Mouse (Mus musculus): ENCODE measurements around the gene Ikzf1. TPM values are rescaled to one million over a fixed set of nuclear protein-coding genes. Genes with fewer than 3 reads are reported as not detected.

Ikzf1 gene
- polyA plus RNA-seq, 1 experiment, result 6.6 TPM

DNA sequence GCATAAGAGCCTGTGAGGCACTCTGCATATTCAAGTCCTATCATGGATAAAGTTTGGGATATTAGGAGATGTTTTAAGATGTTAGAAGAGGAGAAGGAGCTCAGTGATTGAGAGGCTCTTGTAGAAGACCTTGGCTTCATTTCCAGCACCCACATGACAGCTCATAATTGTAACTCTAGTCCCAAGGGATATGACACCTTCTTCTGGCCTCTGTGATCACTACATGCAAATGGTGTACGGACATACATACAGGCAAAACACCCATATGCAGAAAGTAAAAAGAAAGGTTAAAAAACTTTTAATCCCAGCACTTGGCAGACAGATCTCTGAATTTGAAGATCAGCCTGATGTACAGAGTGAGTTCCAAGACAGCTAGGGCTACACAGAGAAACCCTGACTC, 113.9 kb downstream of the Ikzf1 start:
- no peak overlapping the region for H3K4me3 ChIP-seq (replicated peaks)
- H3K27me3 ChIP-seq (ENCODE audit: control insufficient read depth), result no peaks in the 10 kb centered on the region
- no peaks in the 10 kb centered on the region for H3K9me3 ChIP-seq (ENCODE audit: control insufficient read depth, low read length)
- peaks cover 30% of the 10 kb centered on the region for H3K4me1 ChIP-seq (ENCODE audit: control insufficient read depth)
- H3K36me3 ChIP-seq (ENCODE audit: control insufficient read depth), result peaks cover 99% of the 10 kb centered on the region
- TF ChIP-seq TAL1 (IDR thresholded peaks at IDR 0.05; ENCODE audit: low read length) (no peak), GATA1 (IDR thresholded peaks at IDR 0.05; ENCODE audit: low read length) (no peak)

- Histone ChIP-seq H3K4me1 (ENCODE audit: control insufficient read depth) (peaks cover 42% of the 10 kb centered on the region), H3K27me3 (ENCODE audit: control insufficient read depth) (no peaks in the 10 kb centered on the region), H3K4me3 (replicated peaks) (peak overlapping the region; percentile 5), H3K36me3 (ENCODE audit: control insufficient read depth) (peaks cover 100% of the 10 kb centered on the region), H3K9me3 (ENCODE audit: control insufficient read depth, low read length) (no peaks in the 10 kb centered on the region)
- no peak for TF ChIP-seq TAL1 (IDR thresholded peaks at IDR 0.05; ENCODE audit: low read length)
Observed at GRCm38 (mm10) chr11:11800304-11800703, 115.5 kb downstream of the Ikzf1 start.

GRCm38 (mm10) chr11:11801067-11801466, 116.3 kb downstream of the Ikzf1 start:
- Histone ChIP-seq H3K27me3 (ENCODE audit: control insufficient read depth) (no peaks in the 10 kb centered on the region), H3K9me3 (ENCODE audit: control insufficient read depth, low read length) (no peaks in the 10 kb centered on the region), H3K36me3 (ENCODE audit: control insufficient read depth) (peaks cover 100% of the 10 kb centered on the region), H3K4me1 (ENCODE audit: control insufficient read depth) (peaks cover 49% of the 10 kb centered on the region), H3K4me3 (replicated peaks) (peak overlapping the region; percentile 44)
- TF ChIP-seq TAL1 (IDR thresholded peaks at IDR 0.05; ENCODE audit: low read length), result no peak
- no peak for TF ChIP-seq GATA1 (IDR thresholded peaks at IDR 0.05; ENCODE audit: low read length)

DNA sequence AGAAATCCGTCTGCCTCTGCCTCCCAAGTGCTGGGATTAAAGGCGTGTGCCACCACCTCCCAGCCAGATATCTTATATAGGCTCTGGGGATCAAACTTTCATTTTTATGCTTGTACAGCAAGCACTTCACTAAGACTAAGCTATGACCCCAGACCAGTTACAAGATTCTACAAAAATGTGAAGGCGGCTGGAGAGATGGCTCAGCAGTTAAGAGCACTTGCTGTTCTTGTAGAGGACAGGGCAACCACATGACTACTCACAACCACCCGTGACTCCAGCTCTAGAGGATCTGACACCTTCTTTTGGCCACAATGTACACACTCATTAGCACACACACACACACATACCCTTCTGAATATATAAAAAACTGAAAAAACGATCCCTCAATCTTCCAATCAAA, 119.6 kb downstream of the Ikzf1 start:
- H3K36me3 ChIP-seq (ENCODE audit: control insufficient read depth), result peaks cover 81% of the 10 kb centered on the region
- peaks cover 65% of the 10 kb centered on the region for H3K4me1 ChIP-seq (ENCODE audit: control insufficient read depth)

GRCm38 (mm10) chr11:11805951-11806350, 121.1 kb downstream of the Ikzf1 start:
- H3K4me3 ChIP-seq (replicated peaks), result no peak overlapping the region
- TF ChIP-seq GATA1 (IDR thresholded peaks at IDR 0.05; ENCODE audit: low read length) (no peak), TAL1 (IDR thresholded peaks at IDR 0.05; ENCODE audit: low read length) (no peak)
- H3K36me3 ChIP-seq (ENCODE audit: control insufficient read depth), result peaks cover 66% of the 10 kb centered on the region
- H3K27me3 ChIP-seq (ENCODE audit: control insufficient read depth), result no peaks in the 10 kb centered on the region
- peaks cover 75% of the 10 kb centered on the region for H3K4me1 ChIP-seq (ENCODE audit: control insufficient read depth)
- H3K9me3 ChIP-seq (ENCODE audit: control insufficient read depth, low read length), result no peaks in the 10 kb centered on the region

More for the DNA sequence above, 119.6 kb downstream of the Ikzf1 start:
- H3K4me3 ChIP-seq (replicated peaks), result no peak overlapping the region
- H3K27me3 ChIP-seq (ENCODE audit: control insufficient read depth), result no peaks in the 10 kb centered on the region
- no peak for TF ChIP-seq TAL1 (IDR thresholded peaks at IDR 0.05; ENCODE audit: low read length)
- TF ChIP-seq GATA1 (IDR thresholded peaks at IDR 0.05; ENCODE audit: low read length), result no peak
- no peaks in the 10 kb centered on the region for H3K9me3 ChIP-seq (ENCODE audit: control insufficient read depth, low read length)

- no peaks in the 10 kb centered on the region for H3K27me3 ChIP-seq (ENCODE audit: control insufficient read depth)
- peak overlapping the region; percentile 89 for H3K4me3 ChIP-seq (replicated peaks)
- H3K9me3 ChIP-seq (ENCODE audit: control insufficient read depth, low read length), result no peaks in the 10 kb centered on the region
- TF ChIP-seq TAL1 (IDR thresholded peaks at IDR 0.05; ENCODE audit: low read length) (no peak), GATA1 (IDR thresholded peaks at IDR 0.05; ENCODE audit: low read length) (no peak)
- peaks cover 76% of the 10 kb centered on the region for H3K4me1 ChIP-seq (ENCODE audit: control insufficient read depth)
- H3K36me3 ChIP-seq (ENCODE audit: control insufficient read depth), result peaks cover 43% of the 10 kb centered on the region
Observed at GRCm38 (mm10) chr11:11808035-11808819, 123.4 kb downstream of the Ikzf1 start.

DNA sequence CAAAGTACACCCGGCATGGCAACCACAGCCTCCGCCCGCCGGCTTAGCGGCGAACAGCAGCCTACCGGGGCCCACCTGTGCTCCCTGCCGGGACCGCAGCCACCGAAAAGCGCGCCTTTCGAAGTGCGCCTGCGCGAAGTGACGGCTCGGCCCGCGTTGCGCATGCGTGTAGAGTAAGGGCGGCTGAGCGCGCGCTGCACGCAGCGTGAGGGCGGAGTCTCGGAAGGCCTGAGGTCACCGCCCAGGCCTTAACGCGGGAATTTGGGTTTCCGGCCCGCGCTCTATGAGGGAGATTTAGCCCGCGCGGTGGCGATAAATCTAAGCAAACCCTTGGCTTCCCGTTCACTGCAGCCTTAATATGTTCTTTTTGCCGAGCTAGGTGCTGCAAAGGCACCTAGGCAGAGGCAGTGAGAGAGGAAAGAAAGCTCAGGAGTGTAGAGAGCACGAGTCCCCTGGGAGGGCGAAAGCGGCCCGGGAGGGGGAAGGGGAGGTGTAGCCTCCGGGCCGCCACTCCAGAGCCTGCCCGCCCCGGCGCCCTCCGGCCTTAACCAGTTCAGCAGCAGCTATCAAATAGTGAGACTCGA, 124.1 kb downstream of the Ikzf1 start, which contains the start of gene Fignl1:
Fignl1 (minus strand) TSS at position 143 of the 584 bp plus-strand sequence.
- peaks cover 78% of the 10 kb centered on the region for H3K4me1 ChIP-seq (ENCODE audit: control insufficient read depth)
- H3K27me3 ChIP-seq (ENCODE audit: control insufficient read depth), result no peaks in the 10 kb centered on the region
- H3K36me3 ChIP-seq (ENCODE audit: control insufficient read depth), result peaks cover 36% of the 10 kb centered on the region
- H3K4me3 ChIP-seq (replicated peaks), result peak within 1 kb of the TSS; percentile 89
- TF ChIP-seq GATA1 (IDR thresholded peaks at IDR 0.05; ENCODE audit: low read length), result no peak
- TF ChIP-seq TAL1 (IDR thresholded peaks at IDR 0.05; ENCODE audit: low read length), result no peak
- H3K9me3 ChIP-seq (ENCODE audit: control insufficient read depth, low read length), result no peaks in the 10 kb centered on the region

- no peaks in the 10 kb centered on the region for H3K9me3 ChIP-seq (ENCODE audit: control insufficient read depth, low read length)
- peaks cover 30% of the 10 kb centered on the region for H3K36me3 ChIP-seq (ENCODE audit: control insufficient read depth)
- no peaks in the 10 kb centered on the region for H3K27me3 ChIP-seq (ENCODE audit: control insufficient read depth)
- peak overlapping the region; percentile 89 for H3K4me3 ChIP-seq (replicated peaks)
- TF ChIP-seq GATA1 (IDR thresholded peaks at IDR 0.05; ENCODE audit: low read length) (no peak), TAL1 (IDR thresholded peaks at IDR 0.05; ENCODE audit: low read length) (no peak)
- H3K4me1 ChIP-seq (ENCODE audit: control insufficient read depth), result peaks cover 78% of the 10 kb centered on the region
Observed at GRCm38 (mm10) chr11:11809404-11810175, 124.8 kb downstream of the Ikzf1 start.

All from erythroblast, embryonic 14.5 days (primary cell).